Mouse (Mus musculus): ENCODE data around the gene Sptb. TPM values are rescaled to one million over a fixed set of nuclear protein-coding genes. Genes with fewer than 3 reads are reported as not detected.

The Sptb gene
- polyA plus RNA-seq, 1 experiment from 2014 or later, result 0.06 TPM

DNA sequence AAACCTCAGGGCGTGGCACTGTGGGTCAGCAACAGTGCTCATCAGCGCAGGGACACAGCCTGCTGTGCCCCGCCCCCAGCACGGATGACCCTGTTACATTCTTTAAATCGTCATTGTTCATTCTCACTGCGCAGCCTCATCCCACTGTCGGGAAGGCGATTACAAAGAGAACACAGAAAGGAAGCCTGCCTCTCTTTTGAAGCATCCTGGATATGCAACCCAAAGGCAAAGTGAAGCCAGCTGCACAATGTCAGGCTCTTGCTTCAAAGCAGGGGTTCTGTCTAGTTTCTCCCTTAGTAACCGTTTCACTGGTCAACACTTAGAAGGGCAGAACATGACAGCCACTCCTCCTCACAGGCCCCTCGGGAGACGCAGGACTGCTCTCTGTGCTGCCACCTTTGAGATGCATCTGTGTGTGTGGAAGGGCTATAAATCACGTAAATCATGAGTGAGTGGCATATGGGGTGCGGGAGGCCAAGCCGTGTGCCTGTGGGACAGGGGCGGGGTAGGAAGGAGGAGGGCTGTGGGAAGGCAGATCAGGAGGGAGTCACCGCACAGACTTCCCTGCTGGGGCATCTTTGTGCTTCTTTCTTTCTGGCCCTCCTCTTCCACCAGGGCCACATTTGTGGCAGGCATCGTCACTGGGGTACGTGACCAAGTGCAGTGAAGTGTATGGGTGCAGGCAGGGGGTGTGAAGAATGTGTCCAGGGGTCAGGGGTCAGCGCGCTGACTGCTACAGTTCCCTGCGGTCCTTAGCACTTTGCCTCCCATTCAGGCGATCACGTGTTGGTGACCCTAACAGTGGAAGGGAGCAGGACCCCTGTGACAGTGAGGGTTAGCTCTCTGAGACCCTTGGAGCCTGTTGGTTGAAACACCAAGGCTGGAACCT is 64.9 kb downstream of the Sptb start:
- Histone ChIP-seq H3K4me3 (ENCODE audit: inconsistent target) (no peak overlapping the region), H3K27ac (no peak overlapping the region), H3K79me2 (ENCODE audit: inconsistent target) (no peaks in the 10 kb centered on the region), H3K36me3 (ENCODE audit: inconsistent target) (no peaks in the 10 kb centered on the region)
- 78% methylated on average over 23 of the region's 23 CpGs for WGBS (ENCODE audit: missing documents)

GRCm38 (mm10) chr12:76643679-76644078 is 66.7 kb downstream of the Sptb start:
- H3K4me3 ChIP-seq (ENCODE audit: inconsistent target), result no peak overlapping the region
- no peaks in the 10 kb centered on the region for H3K36me3 ChIP-seq (ENCODE audit: inconsistent target)
- 83% methylated on average over 8 of the region's 8 CpGs for WGBS (ENCODE audit: missing documents)
- no peak overlapping the region for H3K27ac ChIP-seq
- no peaks in the 10 kb centered on the region for H3K79me2 ChIP-seq (ENCODE audit: inconsistent target)

- no peaks in the 10 kb centered on the region for H3K36me3 ChIP-seq (ENCODE audit: inconsistent target)
- no peak overlapping the region for H3K27ac ChIP-seq
- WGBS (ENCODE audit: missing documents), result 81% methylated on average over 4 of the region's 4 CpGs
- no peaks in the 10 kb centered on the region for H3K79me2 ChIP-seq (ENCODE audit: inconsistent target)
- no peak overlapping the region for H3K4me3 ChIP-seq (ENCODE audit: inconsistent target)
Measured at GRCm38 (mm10) chr12:76642616-76643015, 67.7 kb downstream of the Sptb start.

- H3K27ac ChIP-seq, result no peak overlapping the region
- no peaks in the 10 kb centered on the region for H3K79me2 ChIP-seq (ENCODE audit: inconsistent target)
- WGBS (ENCODE audit: missing documents), result 70% methylated on average over 8 of the region's 8 CpGs
- H3K4me3 ChIP-seq (ENCODE audit: inconsistent target), result no peak overlapping the region
- H3K36me3 ChIP-seq (ENCODE audit: inconsistent target), result no peaks in the 10 kb centered on the region
Measured at GRCm38 (mm10) chr12:76640620-76641019, 69.7 kb downstream of the Sptb start.

GRCm38 (mm10) chr12:76634899-76635693 is 75.3 kb downstream of the Sptb start:
- Histone ChIP-seq H3K36me3 (ENCODE audit: inconsistent target) (no peaks in the 10 kb centered on the region), H3K79me2 (ENCODE audit: inconsistent target) (no peaks in the 10 kb centered on the region), H3K4me3 (ENCODE audit: inconsistent target) (no peak overlapping the region), H3K27ac (no peak overlapping the region)
- WGBS (ENCODE audit: missing documents), result 83% methylated on average over 15 of the region's 15 CpGs

- H3K79me2 ChIP-seq (ENCODE audit: inconsistent target), result no peaks in the 10 kb centered on the region
Measured at GRCm38 (mm10) chr12:76623374-76623773, 87.0 kb downstream of the Sptb start.

GRCm38 (mm10) chr12:76619847-76620246 is 90.5 kb downstream of the Sptb start:
- no peaks in the 10 kb centered on the region for H3K79me2 ChIP-seq (ENCODE audit: inconsistent target)
- no peak overlapping the region for H3K27ac ChIP-seq
- 85% methylated on average over 5 of the region's 5 CpGs for WGBS (ENCODE audit: missing documents)
- H3K4me3 ChIP-seq (ENCODE audit: inconsistent target), result no peak overlapping the region
- H3K36me3 ChIP-seq (ENCODE audit: inconsistent target), result no peaks in the 10 kb centered on the region

More at GRCm38 (mm10) chr12:76623374-76623773, 87.0 kb downstream of the Sptb start:
- H3K36me3 ChIP-seq (ENCODE audit: inconsistent target), result no peaks in the 10 kb centered on the region
- H3K27ac ChIP-seq, result no peak overlapping the region
- H3K4me3 ChIP-seq (ENCODE audit: inconsistent target), result no peak overlapping the region
- WGBS (ENCODE audit: missing documents), result 93% methylated on average over 6 of the region's 6 CpGs

DNA sequence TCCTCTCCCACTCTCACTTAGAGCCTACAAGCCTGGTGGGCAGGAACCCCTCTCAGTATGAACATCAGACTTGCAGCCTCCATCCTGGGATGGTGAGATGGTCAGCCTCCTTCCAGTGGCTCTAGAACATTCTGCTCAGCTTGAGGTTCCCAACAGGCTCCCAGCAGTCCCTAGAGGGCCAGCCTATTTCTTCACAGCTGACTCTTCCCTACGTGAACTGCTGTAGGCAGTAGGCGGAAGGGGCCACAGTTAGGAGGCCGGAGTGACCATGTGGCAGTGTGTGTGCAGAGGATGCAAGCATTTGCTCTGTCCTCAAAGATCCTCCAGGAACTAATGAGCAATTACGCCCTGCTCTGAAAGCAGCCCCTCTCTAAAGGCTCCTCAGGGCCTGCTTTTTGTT is 92.2 kb downstream of the Sptb start:
- H3K79me2 ChIP-seq (ENCODE audit: inconsistent target), result no peaks in the 10 kb centered on the region
- 94% methylated on average over 4 of the region's 4 CpGs for WGBS (ENCODE audit: missing documents)
- H3K27ac ChIP-seq, result no peak overlapping the region
- H3K4me3 ChIP-seq (ENCODE audit: inconsistent target), result no peak overlapping the region
- H3K36me3 ChIP-seq (ENCODE audit: inconsistent target), result no peaks in the 10 kb centered on the region

DNA sequence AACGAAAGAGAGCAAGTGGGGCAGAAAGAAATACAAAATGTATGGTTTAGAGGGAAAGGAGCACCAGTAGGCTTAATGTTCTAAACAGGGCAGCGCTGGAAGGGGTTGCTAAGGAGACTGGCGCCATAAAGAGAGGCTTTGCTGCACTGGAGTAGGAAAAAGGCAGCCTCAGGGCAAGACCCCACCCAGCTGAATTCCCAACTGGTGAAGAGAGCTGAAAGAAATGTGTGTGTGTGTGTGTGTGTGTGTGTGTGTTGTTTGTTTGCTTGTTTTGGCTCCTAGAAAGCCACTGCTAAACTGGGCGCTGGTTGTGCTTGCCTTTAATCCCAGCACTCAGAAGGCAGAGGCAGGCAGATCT is 94.8 kb downstream of the Sptb start:
- H3K36me3 ChIP-seq (ENCODE audit: inconsistent target), result no peaks in the 10 kb centered on the region
- 56% methylated on average over 4 of the region's 4 CpGs for WGBS (ENCODE audit: missing documents)
- no peak overlapping the region for H3K4me3 ChIP-seq (ENCODE audit: inconsistent target)
- H3K79me2 ChIP-seq (ENCODE audit: inconsistent target), result no peaks in the 10 kb centered on the region
- H3K27ac ChIP-seq, result peak overlapping the region; percentile 89

DNA sequence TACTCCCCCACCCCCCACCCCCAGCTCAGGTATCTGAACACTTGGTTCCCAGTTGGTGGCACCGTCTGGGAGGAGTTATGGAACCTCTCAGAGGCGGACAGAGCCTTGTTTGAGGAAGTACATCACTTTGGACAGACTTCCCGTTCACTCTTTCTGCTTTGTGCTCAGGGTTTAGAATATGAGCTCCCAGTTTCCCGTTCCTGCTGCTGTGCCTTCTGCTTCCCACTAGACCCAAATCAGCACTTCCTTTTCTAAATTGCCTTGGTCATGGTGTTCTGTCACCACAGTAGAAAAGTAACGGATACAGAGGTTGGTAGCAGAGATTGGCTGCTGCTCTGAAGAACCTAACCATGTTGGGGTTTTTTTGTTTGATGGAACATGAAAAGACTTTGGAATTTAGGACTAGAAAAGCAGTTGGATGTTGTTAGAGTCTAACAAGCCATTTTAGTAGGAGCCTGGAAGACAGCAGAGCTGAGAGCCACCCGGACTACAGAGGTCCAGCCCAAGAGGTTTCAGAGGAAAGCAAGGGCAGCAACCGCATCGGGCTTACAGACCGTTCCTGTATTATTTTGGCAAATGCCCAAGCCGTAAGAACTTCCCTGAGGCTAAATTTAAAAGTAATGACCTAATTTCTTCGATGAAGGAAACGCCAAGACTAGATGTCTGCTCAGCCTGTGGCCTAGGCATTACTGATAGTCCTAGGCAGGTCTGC is 95.3 kb downstream of the Sptb start:
- H3K4me3 ChIP-seq (ENCODE audit: inconsistent target), result no peak overlapping the region
- no peaks in the 10 kb centered on the region for H3K36me3 ChIP-seq (ENCODE audit: inconsistent target)
- no peaks in the 10 kb centered on the region for H3K79me2 ChIP-seq (ENCODE audit: inconsistent target)
- 0% methylated on average over 12 of the region's 12 CpGs for WGBS (ENCODE audit: missing documents)
- peak overlapping the region; percentile 89 for H3K27ac ChIP-seq

- 98% methylated on average over 12 of the region's 12 CpGs for WGBS (ENCODE audit: missing documents)
- H3K4me3 ChIP-seq (ENCODE audit: inconsistent target), result no peak overlapping the region
- H3K36me3 ChIP-seq (ENCODE audit: inconsistent target), result no peaks in the 10 kb centered on the region
- H3K79me2 ChIP-seq (ENCODE audit: inconsistent target), result no peaks in the 10 kb centered on the region
- no peak overlapping the region for H3K27ac ChIP-seq
Measured at GRCm38 (mm10) chr12:76612621-76613020, 97.7 kb downstream of the Sptb start.

GRCm38 (mm10) chr12:76608997-76609565 is 101.3 kb downstream of the Sptb start:
- no peak overlapping the region for H3K27ac ChIP-seq
- H3K79me2 ChIP-seq (ENCODE audit: inconsistent target), result no peaks in the 10 kb centered on the region
- no peak overlapping the region for H3K4me3 ChIP-seq (ENCODE audit: inconsistent target)
- WGBS (ENCODE audit: missing documents), result 79% methylated on average over 15 of the region's 15 CpGs
- no peaks in the 10 kb centered on the region for H3K36me3 ChIP-seq (ENCODE audit: inconsistent target)

DNA sequence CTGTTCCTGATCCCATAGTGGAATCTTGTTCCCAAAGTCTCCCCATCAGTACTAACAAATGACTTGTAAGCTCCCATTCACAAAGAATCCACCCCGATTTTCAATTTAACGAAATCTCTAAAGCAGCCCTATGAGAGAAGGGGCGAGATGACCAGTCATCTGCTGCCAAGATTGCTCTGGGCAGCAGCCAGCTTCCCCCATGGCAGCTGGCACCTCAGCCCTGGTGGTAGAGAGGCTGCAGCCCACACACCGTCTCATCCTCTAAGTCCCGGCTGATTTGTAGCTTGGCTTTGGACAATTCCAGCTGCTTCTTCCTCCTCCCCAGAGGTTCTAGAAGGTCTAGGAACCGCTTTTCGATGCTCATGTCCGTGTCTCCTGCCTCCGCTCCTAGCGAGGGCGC is 102.1 kb downstream of the Sptb start:
- WGBS (ENCODE audit: missing documents), result 86% methylated on average over 11 of the region's 11 CpGs

GRCm38 (mm10) chr12:76605837-76606236 is 104.5 kb downstream of the Sptb start:
- 75% methylated on average over 3 of the region's 3 CpGs for WGBS (ENCODE audit: missing documents)
- no peak overlapping the region for H3K4me3 ChIP-seq (ENCODE audit: inconsistent target)
- H3K27ac ChIP-seq, result no peak overlapping the region
- H3K36me3 ChIP-seq (ENCODE audit: inconsistent target), result no peaks in the 10 kb centered on the region
- no peaks in the 10 kb centered on the region for H3K79me2 ChIP-seq (ENCODE audit: inconsistent target)

More for the DNA sequence above, 102.1 kb downstream of the Sptb start:
- Histone ChIP-seq H3K4me3 (ENCODE audit: inconsistent target) (no peak overlapping the region), H3K79me2 (ENCODE audit: inconsistent target) (no peaks in the 10 kb centered on the region), H3K27ac (no peak overlapping the region), H3K36me3 (ENCODE audit: inconsistent target) (no peaks in the 10 kb centered on the region)

Data from macrophage (primary cell).